Mouse (Mus musculus) midbrain, embryonic 16.5 days (tissue): ENCODE measurements around the gene Pkn1. TPM values are rescaled to one million over a fixed set of nuclear protein-coding genes. Genes with fewer than 3 reads are reported as not detected.

Experiments
- ATAC-seq: fragments of 200-750 bp; cut with Nextera tagmentation; 2 replicates; pipeline ENCODE4 v1.8.0; 2017; ENCODE audit warnings: moderate TSS enrichment
- H3K27ac ChIP-seq: fragments of 300-500 bp; sonication (generic); 2 replicates; pipeline ENCODE4 v1.5.1; 2014; ENCODE audit warnings: mild to moderate bottlenecking, low read length, mixed read lengths
- H3K27me3 ChIP-seq: fragments of 300-500 bp; sonication (generic); 2 replicates; pipeline ENCODE4 v1.6.1; 2014; ENCODE audit warnings: low read depth, low read length, mixed read lengths; ENCODE audit not compliant: control insufficient read depth, insufficient read depth
- H3K36me3 ChIP-seq: fragments of 300-500 bp; sonication (generic); 2 replicates; pipeline ENCODE4 v1.6.1; 2014; ENCODE audit warnings: mild to moderate bottlenecking, low read length, moderate library complexity, mixed read lengths; ENCODE audit not compliant: control insufficient read depth, insufficient read depth
- H3K4me1 ChIP-seq: fragments of 300-500 bp; sonication (generic); 2 replicates; pipeline ENCODE4 v1.6.1; 2014; ENCODE audit warnings: mild to moderate bottlenecking, low read length, mixed read lengths; ENCODE audit not compliant: control insufficient read depth, insufficient read depth
- H3K4me2 ChIP-seq: fragments of 300-500 bp; sonication (generic); 2 replicates; pipeline ENCODE4 v1.6.1; 2014; ENCODE audit warnings: mild to moderate bottlenecking, low read length, mixed read lengths
- H3K4me3 ChIP-seq: fragments of 300-500 bp; sonication (generic); 2 replicates; pipeline ENCODE4 v1.5.1; 2014; ENCODE audit warnings: low read depth, mild to moderate bottlenecking, low read length, moderate library complexity, mixed read lengths
- H3K9ac ChIP-seq: fragments of 300-500 bp; sonication (generic); 2 replicates; pipeline ENCODE4 v1.6.1; 2014; ENCODE audit warnings: low read depth, low read length, mixed read lengths
- H3K9me3 ChIP-seq: fragments of 300-500 bp; sonication (generic); replicated peaks from 2 replicates; pipeline ENCODE4 v1.6.1; 2014; ENCODE audit warnings: mild to moderate bottlenecking, low read length, mixed read lengths; ENCODE audit not compliant: control insufficient read depth, poor library complexity, severe bottlenecking
- WGBS: fragments of 180-500 bp; shearing (Covaris S2); extraction: QIAGEN DNeasy Blood & Tissue Kit; methylation state at CpG from one replicate; pipeline ENCODE4 v1.1.7; 2014; 5-methylcytosine and 5-hydroxymethylcytosine counted together
- polyA plus RNA-seq: library from polyadenylated mRNA; unstranded; fragments of >200 nt; fragmentation: Nextera tagmentation; extraction: Ambion mirVana; gene quantifications from 2 replicates; pipeline ENCODE4 v1.2.1, GENCODE M21; 2015

Gene Pkn1
- polyA plus RNA-seq, 1 experiment from 2014 or later, result 27.4 TPM

DNA sequence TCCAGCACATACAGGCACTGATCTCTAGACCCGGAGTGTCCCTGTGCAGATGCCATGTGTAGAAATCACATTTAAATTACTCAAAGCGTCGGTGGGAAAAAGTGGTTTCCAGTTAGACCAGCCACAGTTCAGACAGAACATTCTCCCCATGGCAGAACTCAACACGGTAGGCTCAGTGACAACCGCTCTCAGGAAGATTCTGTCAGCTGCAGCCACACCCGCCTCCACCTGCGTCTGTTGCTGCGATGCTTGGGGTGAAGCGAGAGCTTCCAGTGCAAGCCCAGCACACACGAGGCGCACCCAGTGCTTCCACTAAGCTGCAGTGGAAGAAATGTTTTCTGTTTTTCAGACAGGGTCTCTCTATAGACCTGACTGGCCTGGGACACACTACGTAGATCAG, 19.1 kb downstream of the Pkn1 start:
- ATAC-seq, result no peak
- no peaks in the 10 kb centered on the region for H3K27me3 ChIP-seq
- WGBS, result 96% methylated on average over 12 of the region's 12 CpGs

DNA sequence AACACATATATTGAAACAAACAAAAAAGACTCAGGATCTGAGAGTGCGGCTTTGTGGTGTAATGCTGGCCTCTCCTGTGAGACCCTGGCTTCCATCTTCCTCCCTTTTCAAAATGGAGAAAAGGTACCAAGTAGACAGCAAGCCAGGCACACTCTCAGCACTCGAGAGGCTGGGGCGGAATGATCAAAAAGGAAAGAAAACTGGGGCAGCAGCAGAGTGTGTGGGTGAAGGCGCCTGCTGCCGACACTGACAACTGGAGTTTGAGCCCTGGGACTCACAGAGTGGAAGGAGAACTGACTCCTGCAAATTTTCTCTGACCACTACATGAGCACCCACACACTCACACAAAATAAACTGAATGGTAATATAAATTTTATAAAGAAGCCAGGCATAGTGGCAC, 24.5 kb downstream of the Pkn1 start:
- Histone ChIP-seq H3K36me3 (peaks cover 37% of the 10 kb centered on the region), H3K27me3 (no peaks in the 10 kb centered on the region), H3K4me3 (no peak overlapping the region), H3K4me2 (no peak overlapping the region), H3K27ac (no peak overlapping the region), H3K9me3 (no peaks in the 10 kb centered on the region), H3K9ac (no peak overlapping the region), H3K4me1 (no peaks in the 10 kb centered on the region)
- WGBS, result 95% methylated on average over 5 of the region's 5 CpGs
- ATAC-seq, result no peak

More for the DNA sequence above, 19.1 kb downstream of the Pkn1 start:
- H3K36me3 ChIP-seq, result peaks cover 40% of the 10 kb centered on the region
- H3K4me3 ChIP-seq, result no peak overlapping the region
- no peak overlapping the region for H3K4me2 ChIP-seq
- H3K27ac ChIP-seq, result no peak overlapping the region
- no peak overlapping the region for H3K9ac ChIP-seq
- no peaks in the 10 kb centered on the region for H3K9me3 ChIP-seq
- no peaks in the 10 kb centered on the region for H3K4me1 ChIP-seq

- no peak overlapping the region for H3K4me3 ChIP-seq
- no peaks in the 10 kb centered on the region for H3K27me3 ChIP-seq
- H3K4me1 ChIP-seq, result peaks cover 3% of the 10 kb centered on the region; the same call in 1 of the 2 replicates
- H3K9ac ChIP-seq, result no peak overlapping the region
- no peak for ATAC-seq
- H3K4me2 ChIP-seq, result no peak overlapping the region
- no peak overlapping the region for H3K27ac ChIP-seq
- WGBS, result 62% methylated on average over 5 of the region's 5 CpGs
- H3K9me3 ChIP-seq, result no peaks in the 10 kb centered on the region
- H3K36me3 ChIP-seq, result peaks cover 26% of the 10 kb centered on the region
Measured at GRCm38 (mm10) chr8:83672936-83673335, 26.0 kb downstream of the Pkn1 start.

GRCm38 (mm10) chr8:83669013-83669412, 30.0 kb downstream of the Pkn1 start:
- H3K27ac ChIP-seq, result no peak overlapping the region
- WGBS, result 78% methylated on average over 16 of the region's 16 CpGs
- no peaks in the 10 kb centered on the region for H3K27me3 ChIP-seq
- no peak overlapping the region for H3K4me2 ChIP-seq
- H3K4me1 ChIP-seq, result peaks cover 12% of the 10 kb centered on the region
- peaks cover 21% of the 10 kb centered on the region for H3K36me3 ChIP-seq
- no peaks in the 10 kb centered on the region for H3K9me3 ChIP-seq
- H3K4me3 ChIP-seq, result no peak overlapping the region
- no peak; the same call in 1 of the 2 replicates for ATAC-seq
- no peak overlapping the region for H3K9ac ChIP-seq

DNA sequence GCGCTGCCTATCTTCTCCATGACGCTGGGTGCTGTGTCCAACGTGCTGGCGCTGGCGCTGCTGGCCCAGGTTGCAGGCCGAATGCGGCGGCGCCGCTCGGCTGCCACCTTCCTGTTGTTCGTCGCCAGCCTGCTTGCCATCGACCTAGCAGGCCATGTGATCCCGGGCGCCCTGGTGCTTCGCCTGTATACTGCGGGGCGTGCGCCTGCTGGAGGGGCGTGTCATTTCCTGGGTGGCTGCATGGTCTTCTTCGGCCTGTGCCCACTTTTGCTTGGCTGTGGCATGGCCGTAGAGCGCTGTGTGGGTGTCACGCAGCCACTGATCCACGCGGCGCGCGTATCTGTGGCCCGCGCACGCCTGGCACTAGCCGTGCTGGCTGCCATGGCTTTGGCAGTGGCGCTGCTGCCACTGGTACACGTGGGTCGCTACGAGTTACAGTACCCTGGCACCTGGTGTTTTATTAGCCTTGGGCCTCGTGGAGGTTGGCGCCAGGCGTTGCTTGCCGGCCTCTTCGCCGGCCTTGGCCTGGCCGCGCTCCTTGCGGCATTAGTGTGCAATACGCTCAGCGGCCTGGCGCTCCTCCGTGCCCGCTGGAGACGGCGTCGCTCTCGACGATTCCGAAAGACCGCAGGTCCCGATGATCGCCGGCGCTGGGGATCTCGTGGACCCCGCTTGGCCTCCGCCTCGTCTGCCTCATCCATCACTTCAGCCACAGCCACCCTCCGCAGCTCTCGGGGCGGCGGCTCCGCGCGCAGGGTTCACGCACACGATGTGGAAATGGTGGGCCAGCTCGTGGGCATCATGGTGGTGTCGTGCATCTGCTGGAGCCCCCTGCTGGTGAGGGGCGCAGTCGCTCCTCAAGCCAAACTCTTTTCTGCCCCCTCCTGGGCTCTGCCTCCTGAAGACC, 30.7 kb downstream of the Pkn1 start:
- peak overlapping the region; percentile 49; the same call in 1 of the 2 replicates for H3K9ac ChIP-seq
- H3K4me1 ChIP-seq, result peaks cover 12% of the 10 kb centered on the region
- no peaks in the 10 kb centered on the region for H3K27me3 ChIP-seq
- WGBS, result 20% methylated on average over 79 of the region's 80 CpGs
- peak overlapping the region; percentile 48 for H3K4me2 ChIP-seq
- H3K4me3 ChIP-seq, result peak overlapping the region; percentile 29
- peak overlapping the region; percentile 58 for H3K27ac ChIP-seq
- H3K9me3 ChIP-seq, result no peaks in the 10 kb centered on the region
- H3K36me3 ChIP-seq, result peaks cover 18% of the 10 kb centered on the region
- ATAC-seq, result peak; percentile 54

- 81% methylated on average over 10 of the region's 10 CpGs for WGBS
- Histone ChIP-seq H3K4me2 (peak overlapping the region; percentile 48), H3K4me3 (peak overlapping the region; percentile 29; the same call in 1 of the 2 replicates), H3K9ac (no peak overlapping the region), H3K27ac (peak overlapping the region; percentile 58; the same call in 1 of the 2 replicates), H3K9me3 (no peaks in the 10 kb centered on the region), H3K4me1 (peaks cover 12% of the 10 kb centered on the region), H3K27me3 (no peaks in the 10 kb centered on the region), H3K36me3 (peaks cover 11% of the 10 kb centered on the region; the same call in 1 of the 2 replicates)
- peak; percentile 11; the same call in 1 of the 2 replicates for ATAC-seq
Measured at GRCm38 (mm10) chr8:83667526-83667925, 31.5 kb downstream of the Pkn1 start.

- peaks cover 7% of the 10 kb centered on the region; the same call in 1 of the 2 replicates for H3K36me3 ChIP-seq
- ATAC-seq, result no peak
- H3K4me2 ChIP-seq, result no peak overlapping the region
- peaks cover 12% of the 10 kb centered on the region for H3K4me1 ChIP-seq
- H3K9ac ChIP-seq, result peak overlapping the region; percentile 18; the same call in 1 of the 2 replicates
- no peaks in the 10 kb centered on the region for H3K27me3 ChIP-seq
- H3K4me3 ChIP-seq, result no peak overlapping the region
- 83% methylated on average over 3 of the region's 3 CpGs for WGBS
- H3K27ac ChIP-seq, result no peak overlapping the region
- H3K9me3 ChIP-seq, result no peaks in the 10 kb centered on the region
Measured at GRCm38 (mm10) chr8:83666866-83667234, 32.1 kb downstream of the Pkn1 start.

GRCm38 (mm10) chr8:83665969-83666865, 32.8 kb downstream of the Pkn1 start, which contains the start of gene Ptger1:
TSS of gene Ptger1 (plus strand) at chr8:83666678.
- Histone ChIP-seq H3K27me3 (no peaks in the 10 kb centered on the region), H3K4me1 (peaks cover 14% of the 10 kb centered on the region), H3K4me2 (no peak within 1 kb of the TSS), H3K9me3 (no peaks in the 10 kb centered on the region), H3K36me3 (peaks cover 4% of the 10 kb centered on the region; the same call in 1 of the 2 replicates), H3K4me3 (no peak within 1 kb of the TSS), H3K9ac (peak within 1 kb of the TSS; percentile 18; the same call in 1 of the 2 replicates), H3K27ac (no peak within 1 kb of the TSS)
- WGBS, result 34% methylated on average over 14 of the region's 14 CpGs
- ATAC-seq, result no peak
